Mouse (Mus musculus): ENCODE measurements around the gene Zg16. TPM values are rescaled to one million over a fixed set of nuclear protein-coding genes. Genes with fewer than 3 reads are reported as not detected.

Gene Zg16
- polyA plus RNA-seq, 1 experiment, result not detected

GRCm38 (mm10) chr7:127016081-127016480 lies 71.0 kb downstream of the Zg16 start:
- peaks cover 54% of the 10 kb centered on the region for H3K4me1 ChIP-seq (ENCODE audit: control insufficient read depth, insufficient read depth, low read length)

DNA sequence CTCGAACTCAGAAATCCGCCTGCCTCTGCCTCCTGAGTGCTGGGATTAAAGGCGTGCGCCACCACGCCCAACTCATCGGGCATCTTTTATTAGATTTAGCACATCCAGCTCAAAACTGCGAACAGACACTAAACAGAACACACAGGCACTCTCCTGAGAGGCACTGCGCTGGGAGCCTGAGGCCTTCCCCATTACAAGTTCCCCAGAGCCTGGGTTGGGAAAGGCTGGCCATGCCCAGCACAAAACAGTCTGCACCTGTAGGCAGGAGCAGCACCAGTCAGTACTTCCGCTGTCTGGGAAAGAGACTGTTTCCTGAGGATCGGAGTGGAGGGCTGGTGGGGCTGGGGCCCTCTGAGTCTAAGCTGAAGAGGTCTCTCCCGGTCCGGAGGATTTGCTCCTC lies 72.1 kb downstream of the Zg16 start:
- H3K27ac ChIP-seq (ENCODE audit: insufficient read depth, low read depth, low read length), result no peak overlapping the region
- H3K4me3 ChIP-seq (ENCODE audit: insufficient read depth, low read depth, low read length), result no peak overlapping the region
- peaks cover 52% of the 10 kb centered on the region for H3K4me1 ChIP-seq (ENCODE audit: control insufficient read depth, insufficient read depth, low read length)
- 89% methylated on average over 12 of the region's 12 CpGs for WGBS
- TF ChIP-seq POLR2A (IDR thresholded peaks at IDR 0.05; ENCODE audit: insufficient read depth, low read depth, low read length) (no peak), CTCF (IDR thresholded peaks at IDR 0.05; ENCODE audit: insufficient read depth, low read depth, low read length) (no peak)

More at GRCm38 (mm10) chr7:127016081-127016480, 71.0 kb downstream of the Zg16 start:
- H3K27ac ChIP-seq (ENCODE audit: insufficient read depth, low read depth, low read length), result peak overlapping the region; percentile 94
- H3K4me3 ChIP-seq (ENCODE audit: insufficient read depth, low read depth, low read length), result peak overlapping the region; percentile 91
- 1% methylated on average over 10 of the region's 10 CpGs for WGBS
- TF ChIP-seq POLR2A (IDR thresholded peaks at IDR 0.05; ENCODE audit: insufficient read depth, low read depth, low read length) (no peak), CTCF (IDR thresholded peaks at IDR 0.05; ENCODE audit: insufficient read depth, low read depth, low read length) (no peak)

- WGBS, result 67% methylated on average over 11 of the region's 11 CpGs
- Histone ChIP-seq H3K27ac (ENCODE audit: insufficient read depth, low read depth, low read length) (no peak within 1 kb of the TSS), H3K4me1 (ENCODE audit: control insufficient read depth, insufficient read depth, low read length) (peaks cover 45% of the 10 kb centered on the region), H3K4me3 (ENCODE audit: insufficient read depth, low read depth, low read length) (peak within 1 kb of the TSS; percentile 43)
- TF ChIP-seq CTCF (IDR thresholded peaks at IDR 0.05; ENCODE audit: insufficient read depth, low read depth, low read length) (no peak), POLR2A (IDR thresholded peaks at IDR 0.05; ENCODE audit: insufficient read depth, low read depth, low read length) (0 out of 2 replicates have a peak, but pooled peaks have one; percentile 14)
Measured at GRCm38 (mm10) chr7:127014320-127014719, 72.8 kb downstream of the Zg16 start, which contains the start of gene Mvp. Gene Mvp, minus strand, starts transcription at chr7:127014621.

GRCm38 (mm10) chr7:127013385-127013784 lies 73.7 kb downstream of the Zg16 start:
- H3K4me3 ChIP-seq (ENCODE audit: insufficient read depth, low read depth, low read length), result no peak overlapping the region
- no peak for TF ChIP-seq CTCF (IDR thresholded peaks at IDR 0.05; ENCODE audit: insufficient read depth, low read depth, low read length)
- no peak for TF ChIP-seq POLR2A (IDR thresholded peaks at IDR 0.05; ENCODE audit: insufficient read depth, low read depth, low read length)

DNA sequence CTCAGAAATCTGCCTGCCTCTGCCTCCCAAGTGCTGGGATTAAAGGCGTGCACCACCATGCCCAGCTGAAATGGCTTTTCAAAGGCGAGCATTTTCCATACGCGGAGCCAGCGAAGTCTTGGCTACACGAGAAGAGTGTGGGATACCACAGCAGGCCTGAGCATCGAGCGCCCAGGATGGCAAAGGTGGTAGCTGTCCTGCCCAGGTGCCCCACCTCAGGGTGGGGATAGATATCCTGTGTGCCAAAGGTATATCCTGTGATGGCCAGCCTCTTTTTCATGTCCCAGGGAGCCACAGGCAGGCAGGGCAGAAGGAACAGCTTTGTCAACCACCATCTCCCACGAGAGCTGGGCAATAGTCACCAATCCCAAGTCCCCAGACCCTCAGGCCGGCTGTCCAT lies 74.3 kb downstream of the Zg16 start:
- TF ChIP-seq POLR2A (IDR thresholded peaks at IDR 0.05; ENCODE audit: insufficient read depth, low read depth, low read length) (no peak), CTCF (IDR thresholded peaks at IDR 0.05; ENCODE audit: insufficient read depth, low read depth, low read length) (no peak)
- no peak overlapping the region for H3K4me3 ChIP-seq (ENCODE audit: insufficient read depth, low read depth, low read length)
- 97% methylated on average over 10 of the region's 10 CpGs for WGBS

More at GRCm38 (mm10) chr7:127013385-127013784, 73.7 kb downstream of the Zg16 start:
- Histone ChIP-seq H3K4me1 (ENCODE audit: control insufficient read depth, insufficient read depth, low read length) (peaks cover 40% of the 10 kb centered on the region), H3K27ac (ENCODE audit: insufficient read depth, low read depth, low read length) (no peak overlapping the region)
- 97% methylated on average over 6 of the region's 6 CpGs for WGBS

GRCm38 (mm10) chr7:127012374-127012773 lies 74.8 kb downstream of the Zg16 start:
- H3K4me3 ChIP-seq (ENCODE audit: insufficient read depth, low read depth, low read length), result no peak overlapping the region
- WGBS, result 92% methylated on average over 6 of the region's 6 CpGs
- no peak overlapping the region for H3K27ac ChIP-seq (ENCODE audit: insufficient read depth, low read depth, low read length)
- H3K4me1 ChIP-seq (ENCODE audit: control insufficient read depth, insufficient read depth, low read length), result peaks cover 36% of the 10 kb centered on the region
- TF ChIP-seq POLR2A (IDR thresholded peaks at IDR 0.05; ENCODE audit: insufficient read depth, low read depth, low read length) (no peak), CTCF (IDR thresholded peaks at IDR 0.05; ENCODE audit: insufficient read depth, low read depth, low read length) (no peak)

More for the DNA sequence above, 74.3 kb downstream of the Zg16 start:
- no peak overlapping the region for H3K27ac ChIP-seq (ENCODE audit: insufficient read depth, low read depth, low read length)
- peaks cover 40% of the 10 kb centered on the region for H3K4me1 ChIP-seq (ENCODE audit: control insufficient read depth, insufficient read depth, low read length)

GRCm38 (mm10) chr7:127011717-127012116 lies 75.4 kb downstream of the Zg16 start:
- no peak overlapping the region for H3K27ac ChIP-seq (ENCODE audit: insufficient read depth, low read depth, low read length)
- H3K4me3 ChIP-seq (ENCODE audit: insufficient read depth, low read depth, low read length), result no peak overlapping the region
- TF ChIP-seq CTCF (IDR thresholded peaks at IDR 0.05; ENCODE audit: insufficient read depth, low read depth, low read length) (no peak), POLR2A (IDR thresholded peaks at IDR 0.05; ENCODE audit: insufficient read depth, low read depth, low read length) (no peak)
- WGBS, result 65% methylated on average over 2 of the region's 2 CpGs
- H3K4me1 ChIP-seq (ENCODE audit: control insufficient read depth, insufficient read depth, low read length), result peaks cover 36% of the 10 kb centered on the region

GRCm38 (mm10) chr7:127011051-127011450 lies 76.1 kb downstream of the Zg16 start:
- 96% methylated on average over 2 of the region's 2 CpGs for WGBS
- peaks cover 36% of the 10 kb centered on the region for H3K4me1 ChIP-seq (ENCODE audit: control insufficient read depth, insufficient read depth, low read length)
- H3K27ac ChIP-seq (ENCODE audit: insufficient read depth, low read depth, low read length), result no peak overlapping the region
- TF ChIP-seq POLR2A (IDR thresholded peaks at IDR 0.05; ENCODE audit: insufficient read depth, low read depth, low read length) (no peak), CTCF (IDR thresholded peaks at IDR 0.05; ENCODE audit: insufficient read depth, low read depth, low read length) (no peak)
- H3K4me3 ChIP-seq (ENCODE audit: insufficient read depth, low read depth, low read length), result no peak overlapping the region

- H3K27ac ChIP-seq (ENCODE audit: insufficient read depth, low read depth, low read length), result no peak overlapping the region
- WGBS, result 82% methylated on average over 17 of the region's 17 CpGs
- no peak for TF ChIP-seq CTCF (IDR thresholded peaks at IDR 0.05; ENCODE audit: insufficient read depth, low read depth, low read length)
- no peak for TF ChIP-seq POLR2A (IDR thresholded peaks at IDR 0.05; ENCODE audit: insufficient read depth, low read depth, low read length)
- H3K4me1 ChIP-seq (ENCODE audit: control insufficient read depth, insufficient read depth, low read length), result peaks cover 22% of the 10 kb centered on the region
- H3K4me3 ChIP-seq (ENCODE audit: insufficient read depth, low read depth, low read length), result no peak overlapping the region
Measured at GRCm38 (mm10) chr7:127009307-127010085, 77.6 kb downstream of the Zg16 start.

All from olfactory bulb, adult 2 months (tissue).